Mouse (Mus musculus) lung, embryonic 15.5 days (tissue): Measurements from ENCODE around the gene Edn2. TPM values are rescaled to one million over a fixed set of nuclear protein-coding genes. Genes with fewer than 3 reads are reported as not detected.

Experiments used
- ATAC-seq: fragments of 200-750 bp; cut with Nextera tagmentation; 2 replicates; pipeline ENCODE4 v1.8.0; 2017; ENCODE audit warnings: moderate number of reproducible peaks, borderline replicate concordance; ENCODE audit not compliant: low FRiP score, low TSS enrichment; ENCODE audit errors: extremely low read depth
- H3K27ac ChIP-seq: fragments of 300-500 bp; sonication (generic); 2 replicates; pipeline ENCODE4 v1.5.1; 2015; ENCODE audit warnings: moderate library complexity, mild to moderate bottlenecking, inconsistent platforms
- H3K27me3 ChIP-seq: fragments of 300-500 bp; sonication (generic); 2 replicates; pipeline ENCODE4 v1.6.1; 2015; ENCODE audit warnings: inconsistent platforms
- H3K36me3 ChIP-seq: fragments of 300-500 bp; sonication (generic); 2 replicates; pipeline ENCODE4 v1.6.1; 2015; ENCODE audit warnings: inconsistent platforms
- H3K4me1 ChIP-seq: fragments of 300-500 bp; sonication (generic); 2 replicates; pipeline ENCODE4 v1.6.1; 2015; ENCODE audit warnings: inconsistent platforms
- H3K4me2 ChIP-seq: fragments of 300-500 bp; sonication (generic); 2 replicates; pipeline ENCODE4 v1.6.1; 2015; ENCODE audit warnings: inconsistent platforms, mild to moderate bottlenecking, moderate library complexity
- H3K4me3 ChIP-seq: fragments of 300-500 bp; sonication (generic); 2 replicates; pipeline ENCODE4 v1.5.1; 2015; ENCODE audit warnings: mild to moderate bottlenecking, inconsistent platforms
- H3K9ac ChIP-seq: fragments of 300-500 bp; sonication (generic); 2 replicates; pipeline ENCODE4 v1.6.1; 2015; ENCODE audit warnings: inconsistent platforms
- H3K9me3 ChIP-seq: fragments of 300-500 bp; sonication (generic); 2 replicates; pipeline ENCODE4 v1.6.1; 2016; ENCODE audit warnings: inconsistent platforms
- WGBS: fragments of 180-500 bp; shearing (Covaris S2); methylation state at CpG from one replicate; pipeline ENCODE4 v1.1.7; 2015; 5-methylcytosine and 5-hydroxymethylcytosine counted together
- polyA plus RNA-seq: library from polyadenylated mRNA; unstranded; fragments of >200 nt; fragmentation: Nextera tagmentation; extraction: Ambion mirVana; gene quantifications from 2 replicates; pipeline ENCODE4 v1.2.1, GENCODE M21; 2015

The Edn2 gene
- polyA plus RNA-seq, 1 experiment from 2014 or later: 0.76 TPM

DNA sequence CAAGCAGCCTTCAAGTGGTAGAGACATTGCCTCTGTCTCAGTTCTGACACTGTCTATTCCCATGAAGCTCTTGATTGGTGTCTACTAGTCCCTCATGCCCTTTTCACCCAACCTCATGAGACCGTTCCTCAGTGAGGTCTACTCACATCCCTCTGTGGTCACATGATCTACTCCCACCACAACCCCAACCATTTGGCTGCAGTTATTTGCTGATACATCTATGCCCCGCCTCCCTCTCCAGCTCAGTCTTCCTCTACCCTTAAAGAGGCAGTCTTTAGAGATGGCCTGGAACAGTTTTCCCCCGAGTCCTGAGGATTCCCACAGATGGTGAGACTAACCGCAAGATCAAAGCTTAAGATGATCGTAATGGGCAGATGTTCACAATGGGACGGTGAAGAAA lies 27.2 kb downstream of the Edn2 start:
- no peaks in the 10 kb centered on the region for H3K9me3 ChIP-seq
- no peaks in the 10 kb centered on the region for H3K36me3 ChIP-seq
- no peak overlapping the region for H3K9ac ChIP-seq
- H3K4me1 ChIP-seq: peaks cover 23% of the 10 kb centered on the region
- H3K27me3 ChIP-seq: no peaks in the 10 kb centered on the region
- 82% methylated on average over 6 of the region's 6 CpGs for WGBS
- H3K27ac ChIP-seq: no peak overlapping the region
- no peak overlapping the region for H3K4me2 ChIP-seq
- no peak for ATAC-seq
- no peak overlapping the region for H3K4me3 ChIP-seq

DNA sequence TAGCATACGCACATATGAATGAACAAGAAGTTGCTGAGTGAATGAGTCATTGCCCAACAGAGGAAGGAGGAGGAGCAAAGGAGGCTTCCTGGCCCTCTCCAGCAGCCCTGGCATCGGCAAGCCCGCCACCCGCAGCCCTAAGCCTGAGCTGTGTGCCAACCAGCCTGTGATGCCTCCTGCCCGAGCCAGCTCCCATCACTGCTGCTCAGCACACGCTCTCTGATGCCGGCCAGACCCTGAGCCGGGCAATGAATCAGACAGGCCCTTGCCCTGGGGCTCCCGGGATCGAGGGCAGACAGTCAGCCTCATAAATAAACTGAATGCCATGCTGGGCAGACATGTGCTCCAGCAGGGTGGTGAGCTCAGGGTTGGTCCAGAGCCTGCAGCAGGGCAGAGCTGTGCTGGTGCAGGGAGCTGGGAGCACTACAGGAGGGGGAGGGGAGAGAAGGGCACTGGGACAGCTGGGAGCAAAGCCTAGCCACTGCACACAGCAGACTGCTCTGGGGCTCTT lies 27.7 kb downstream of the Edn2 start:
- H3K9ac ChIP-seq: no peak overlapping the region
- H3K4me3 ChIP-seq: no peak overlapping the region
- 67% methylated on average over 10 of the region's 10 CpGs for WGBS
- H3K9me3 ChIP-seq: no peaks in the 10 kb centered on the region
- no peaks in the 10 kb centered on the region for H3K36me3 ChIP-seq
- no peak overlapping the region for H3K4me2 ChIP-seq
- H3K27me3 ChIP-seq: no peaks in the 10 kb centered on the region
- H3K4me1 ChIP-seq: peaks cover 23% of the 10 kb centered on the region
- no peak overlapping the region for H3K27ac ChIP-seq
- no peak for ATAC-seq

DNA sequence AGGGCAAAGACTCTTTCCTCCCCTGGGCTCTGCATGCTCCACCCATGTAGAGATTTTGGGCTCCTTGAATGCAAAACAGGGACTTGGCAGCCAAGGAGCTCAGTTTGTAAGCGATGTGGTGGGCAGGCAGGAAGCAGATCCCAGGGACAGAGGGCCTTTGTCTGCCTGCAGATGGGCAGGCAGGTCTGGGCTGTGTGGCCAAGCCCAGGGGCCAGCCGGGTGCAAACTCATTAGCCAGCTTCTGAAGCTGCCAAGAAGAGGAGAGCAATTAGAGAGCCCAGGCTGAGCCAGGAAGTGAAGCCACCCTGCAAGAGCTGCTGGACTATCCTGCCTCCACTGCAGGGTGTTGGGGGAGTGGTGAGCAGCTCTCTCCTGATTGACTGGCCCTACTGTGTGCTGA lies 28.9 kb downstream of the Edn2 start:
- no peak overlapping the region for H3K27ac ChIP-seq
- no peaks in the 10 kb centered on the region for H3K27me3 ChIP-seq
- ATAC-seq: no peak
- H3K4me2 ChIP-seq: no peak overlapping the region
- 21% methylated on average over 2 of the region's 2 CpGs for WGBS
- no peaks in the 10 kb centered on the region for H3K9me3 ChIP-seq
- no peak overlapping the region for H3K9ac ChIP-seq
- H3K4me1 ChIP-seq: peaks cover 23% of the 10 kb centered on the region
- H3K4me3 ChIP-seq: no peak overlapping the region
- no peaks in the 10 kb centered on the region for H3K36me3 ChIP-seq

DNA sequence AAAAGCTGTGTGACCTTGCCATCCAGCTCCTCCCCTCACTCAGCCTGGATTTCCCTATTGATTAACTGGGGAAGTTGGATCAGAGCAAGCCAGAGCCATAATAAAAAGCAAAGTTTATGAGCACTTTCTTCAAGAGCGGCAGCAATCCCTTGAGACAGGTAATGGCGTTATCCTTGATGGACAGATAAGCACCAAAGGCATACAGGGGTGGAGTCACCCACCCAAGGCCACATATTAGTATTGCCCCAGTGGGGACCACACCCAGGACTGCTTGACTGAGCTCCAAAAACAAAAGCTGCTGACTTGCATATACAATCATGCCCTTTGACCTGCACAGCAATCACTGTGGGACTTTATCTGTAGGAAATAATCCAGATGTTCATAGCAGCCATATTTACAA lies 31.0 kb downstream of the Edn2 start:
- Histone ChIP-seq H3K27ac (no peak overlapping the region), H3K4me1 (peaks cover 23% of the 10 kb centered on the region), H3K4me3 (no peak overlapping the region), H3K4me2 (no peak overlapping the region), H3K36me3 (no peaks in the 10 kb centered on the region), H3K9ac (no peak overlapping the region), H3K9me3 (no peaks in the 10 kb centered on the region), H3K27me3 (no peaks in the 10 kb centered on the region)
- 0 out of 2 replicates have a peak, but pooled peaks have one; percentile 15 for ATAC-seq
- 46% methylated on average over 2 of the region's 2 CpGs for WGBS

DNA sequence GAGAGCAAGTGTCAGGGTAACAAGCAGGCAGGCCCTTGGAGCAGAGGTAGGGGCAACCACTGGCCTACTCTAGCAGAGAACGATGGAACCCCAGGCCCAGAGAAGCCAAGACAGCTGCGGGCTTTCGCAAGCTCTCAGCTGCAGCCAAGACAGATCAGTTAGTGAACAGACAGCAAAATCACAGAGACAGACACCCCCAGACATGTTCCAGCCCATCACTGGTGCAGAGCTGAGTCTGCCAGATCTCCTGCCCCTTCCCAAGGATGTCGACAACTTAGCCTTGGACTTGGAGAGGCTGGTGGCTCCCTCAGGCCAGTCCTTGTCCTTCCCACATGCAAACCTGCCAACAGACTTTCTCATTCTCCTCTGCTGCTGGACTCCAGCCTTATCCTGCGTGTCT lies 33.0 kb downstream of the Edn2 start:
- Histone ChIP-seq H3K4me2 (no peak overlapping the region), H3K9ac (no peak overlapping the region), H3K9me3 (no peaks in the 10 kb centered on the region), H3K4me3 (no peak overlapping the region), H3K27ac (no peak overlapping the region), H3K4me1 (peaks cover 20% of the 10 kb centered on the region), H3K27me3 (no peaks in the 10 kb centered on the region), H3K36me3 (no peaks in the 10 kb centered on the region)
- peak; percentile 40; the same call in 1 of the 2 replicates for ATAC-seq
- WGBS: 54% methylated on average over 5 of the region's 5 CpGs

DNA sequence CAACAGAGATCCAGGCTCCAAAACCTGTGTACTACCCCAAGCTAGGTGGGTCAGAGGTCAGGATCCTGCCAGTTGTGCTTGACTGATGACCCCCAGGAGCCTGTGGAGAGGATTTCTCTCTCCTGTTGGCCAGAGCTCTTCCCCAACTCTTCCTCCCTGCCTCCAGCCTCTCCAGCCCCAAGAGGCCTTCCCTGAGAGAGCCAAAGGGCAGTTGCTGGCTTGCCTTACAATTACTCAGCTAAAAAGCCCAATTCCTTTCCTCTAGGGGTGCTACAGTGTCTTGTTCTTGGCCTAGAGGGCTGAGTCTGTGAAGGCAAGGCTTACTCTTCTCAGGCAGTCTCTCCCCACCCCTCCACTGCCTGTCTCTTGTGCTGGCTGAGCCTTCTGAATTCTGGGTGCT lies 34.0 kb downstream of the Edn2 start:
- H3K4me1 ChIP-seq: peaks cover 25% of the 10 kb centered on the region
- no peak overlapping the region for H3K4me2 ChIP-seq
- no peak for ATAC-seq
- no peaks in the 10 kb centered on the region for H3K27me3 ChIP-seq
- H3K9ac ChIP-seq: no peak overlapping the region
- H3K27ac ChIP-seq: no peak overlapping the region
- H3K36me3 ChIP-seq: no peaks in the 10 kb centered on the region
- H3K9me3 ChIP-seq: no peaks in the 10 kb centered on the region
- no peak overlapping the region for H3K4me3 ChIP-seq

DNA sequence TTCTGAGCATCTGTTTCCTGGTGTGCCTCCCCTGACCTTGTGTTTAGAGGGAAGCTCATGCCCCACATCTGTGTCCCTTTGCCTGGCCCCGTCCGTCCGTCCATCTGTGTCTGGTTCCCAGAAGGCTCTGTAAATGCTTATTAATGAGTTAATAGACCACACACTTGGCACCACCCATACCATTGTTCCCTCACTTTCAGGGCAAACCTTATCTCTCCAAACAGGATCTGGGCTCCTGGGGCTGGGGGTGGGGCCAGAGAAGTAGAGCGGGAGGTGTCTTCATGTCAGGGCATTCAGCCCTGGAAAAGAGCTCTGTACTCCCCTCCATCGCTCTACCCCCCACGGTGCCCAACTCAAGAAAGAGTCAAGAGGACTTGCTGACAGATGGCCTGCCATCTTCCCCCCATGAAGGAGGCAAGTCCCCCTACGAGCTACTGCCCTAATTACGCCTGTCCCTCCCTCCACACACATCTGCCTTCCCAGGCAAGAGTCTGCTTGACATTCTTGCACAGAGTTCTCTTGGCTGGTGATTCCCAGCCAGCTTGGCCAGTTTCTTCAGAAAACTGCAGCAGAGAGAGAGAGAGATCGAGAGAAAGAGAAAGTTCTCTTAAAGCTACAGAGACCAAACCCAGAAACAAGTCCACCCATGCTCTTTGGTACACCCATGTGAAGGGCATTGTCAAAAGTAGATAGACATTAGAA lies 38.3 kb downstream of the Edn2 start:
- Histone ChIP-seq H3K4me1 (peaks cover 22% of the 10 kb centered on the region), H3K36me3 (no peaks in the 10 kb centered on the region), H3K4me3 (no peak overlapping the region), H3K4me2 (peak overlapping the region; percentile 25; the same call in 1 of the 2 replicates), H3K9me3 (no peaks in the 10 kb centered on the region), H3K27ac (peak overlapping the region; percentile 75), H3K27me3 (no peaks in the 10 kb centered on the region), H3K9ac (no peak overlapping the region)
- WGBS: 24% methylated on average over 9 of the region's 9 CpGs
- peak; percentile 38; the same call in 1 of the 2 replicates for ATAC-seq

DNA sequence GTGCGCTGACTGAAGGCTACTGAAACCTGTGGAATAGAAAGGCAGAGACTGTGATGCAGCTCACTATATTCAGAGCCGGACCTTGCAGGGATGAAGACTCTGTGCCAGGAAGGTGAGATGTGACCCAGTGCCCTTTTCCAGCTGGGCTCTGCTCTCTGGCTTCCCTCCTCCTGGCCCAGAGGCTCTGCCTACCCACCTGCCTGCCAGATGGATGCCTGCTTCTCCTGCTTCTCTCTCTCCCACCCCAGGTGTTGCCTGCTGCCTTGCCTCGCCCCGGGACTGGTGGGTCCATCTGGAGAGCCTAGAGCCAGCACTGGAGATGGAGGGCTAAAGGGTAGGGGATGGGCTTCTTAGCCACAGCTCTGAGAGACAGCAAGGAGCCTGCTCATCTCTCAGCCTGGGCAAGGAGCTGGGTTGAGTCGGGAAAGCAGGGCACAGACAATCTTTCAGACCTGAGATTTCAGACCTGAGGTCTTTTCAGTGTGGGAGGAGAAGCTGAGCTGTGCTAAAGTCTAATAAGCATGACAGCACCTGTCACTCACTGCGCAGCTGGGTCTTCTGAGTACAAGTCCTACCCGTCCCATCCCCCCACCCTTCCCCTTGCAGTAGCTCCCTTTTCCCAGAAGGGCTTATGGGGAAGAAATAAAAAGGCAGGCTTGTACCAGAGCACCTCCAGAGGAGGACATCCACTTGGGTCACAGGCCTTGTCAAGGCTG lies 39.7 kb downstream of the Edn2 start:
- H3K4me1 ChIP-seq: peaks cover 26% of the 10 kb centered on the region
- H3K27me3 ChIP-seq: no peaks in the 10 kb centered on the region
- H3K4me3 ChIP-seq: no peak overlapping the region
- WGBS: 79% methylated on average over 7 of the region's 7 CpGs
- no peak overlapping the region for H3K27ac ChIP-seq
- no peak for ATAC-seq
- no peaks in the 10 kb centered on the region for H3K36me3 ChIP-seq
- no peak overlapping the region for H3K4me2 ChIP-seq
- no peaks in the 10 kb centered on the region for H3K9me3 ChIP-seq
- H3K9ac ChIP-seq: no peak overlapping the region

DNA sequence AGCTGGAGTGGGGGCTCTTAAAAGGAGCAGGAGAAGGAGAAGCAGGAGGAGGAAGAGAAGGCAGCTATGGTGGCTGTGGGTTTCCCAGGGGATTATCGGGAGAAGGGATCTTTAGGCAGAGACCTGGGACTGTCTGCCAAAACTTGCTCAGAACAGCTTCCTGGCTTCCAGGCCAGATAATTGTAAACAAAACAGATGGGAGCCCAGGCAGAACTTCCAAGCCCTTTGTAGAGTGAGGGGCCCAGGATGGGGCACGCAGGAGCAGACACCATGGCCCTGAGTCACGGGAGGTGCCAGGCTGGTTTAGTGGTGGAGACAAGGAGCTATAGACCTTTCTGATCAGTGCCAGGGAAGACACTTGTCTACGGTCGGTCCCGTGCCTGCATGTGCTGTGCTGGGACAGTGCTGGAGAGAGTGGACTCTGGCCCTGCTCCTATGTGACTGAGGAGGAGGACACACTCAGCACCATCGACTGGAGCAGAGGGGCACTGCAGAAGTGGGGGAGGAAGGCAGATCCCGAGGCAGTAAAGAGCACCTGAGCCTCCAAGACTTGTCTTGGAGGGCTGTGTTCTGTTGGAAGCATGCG lies 43.4 kb downstream of the Edn2 start:
- H3K9ac ChIP-seq: no peak overlapping the region
- peak; percentile 53 for ATAC-seq
- no peak overlapping the region; the same call in 1 of the 2 replicates for H3K4me2 ChIP-seq
- WGBS: 32% methylated on average over 9 of the region's 9 CpGs
- H3K4me3 ChIP-seq: no peak overlapping the region
- H3K27me3 ChIP-seq: no peaks in the 10 kb centered on the region
- no peaks in the 10 kb centered on the region for H3K36me3 ChIP-seq
- H3K27ac ChIP-seq: peak overlapping the region; percentile 23; the same call in 1 of the 2 replicates
- no peaks in the 10 kb centered on the region for H3K9me3 ChIP-seq
- H3K4me1 ChIP-seq: peaks cover 16% of the 10 kb centered on the region

DNA sequence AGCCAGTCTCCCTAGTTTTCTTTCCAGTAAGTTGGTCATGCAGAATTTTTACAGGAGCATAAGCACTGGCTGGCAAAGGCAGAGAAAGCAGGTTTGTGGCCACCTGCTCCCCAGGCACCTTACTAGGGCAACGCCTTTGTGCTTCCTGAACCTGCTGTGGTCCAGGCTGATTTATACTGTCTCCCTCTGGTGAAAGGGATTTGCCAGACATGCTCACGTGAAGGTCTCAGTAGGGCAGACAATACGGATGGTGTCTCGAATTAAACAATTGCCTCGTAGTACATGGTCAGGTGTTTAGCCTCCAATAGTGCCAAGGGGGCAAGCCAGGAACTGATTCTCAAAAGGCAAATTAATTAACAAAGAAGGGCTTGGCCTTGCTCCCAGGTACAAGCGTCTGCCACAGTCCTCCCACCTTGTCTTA lies 45.5 kb downstream of the Edn2 start:
- no peak overlapping the region for H3K4me3 ChIP-seq
- H3K4me2 ChIP-seq: no peak overlapping the region
- no peaks in the 10 kb centered on the region for H3K27me3 ChIP-seq
- H3K9ac ChIP-seq: no peak overlapping the region
- H3K4me1 ChIP-seq: peaks cover 12% of the 10 kb centered on the region
- 75% methylated on average over 6 of the region's 6 CpGs for WGBS
- H3K9me3 ChIP-seq: no peaks in the 10 kb centered on the region
- H3K27ac ChIP-seq: no peak overlapping the region
- H3K36me3 ChIP-seq: no peaks in the 10 kb centered on the region
- ATAC-seq: no peak

DNA sequence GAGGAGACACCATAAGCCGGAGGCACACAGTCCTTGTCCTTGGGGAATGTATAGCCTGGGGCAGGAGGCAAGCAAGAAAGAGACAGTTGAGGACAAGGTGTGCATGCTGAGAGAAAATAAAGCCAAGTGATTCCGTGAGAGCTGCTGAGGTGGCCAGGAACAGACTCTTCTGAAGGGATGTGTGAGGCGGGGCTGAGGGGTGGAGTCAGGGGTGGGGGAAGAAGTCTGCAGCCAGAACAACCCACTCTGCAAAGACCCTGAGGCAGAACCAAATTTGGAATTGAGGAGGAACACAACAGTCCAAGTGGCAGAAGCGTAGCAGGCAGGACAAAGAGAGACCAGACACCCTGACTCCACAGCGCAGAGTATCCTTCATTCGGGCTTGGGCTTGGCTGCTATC lies 51.1 kb downstream of the Edn2 start:
- Histone ChIP-seq H3K27me3 (peaks cover 7% of the 10 kb centered on the region; the same call in 1 of the 2 replicates), H3K27ac (no peak overlapping the region), H3K9me3 (no peaks in the 10 kb centered on the region), H3K36me3 (no peaks in the 10 kb centered on the region), H3K4me2 (no peak overlapping the region), H3K4me3 (no peak overlapping the region), H3K9ac (no peak overlapping the region), H3K4me1 (no peaks in the 10 kb centered on the region)
- WGBS: 48% methylated on average over 6 of the region's 6 CpGs
- ATAC-seq: peak; percentile 39; the same call in 1 of the 2 replicates

DNA sequence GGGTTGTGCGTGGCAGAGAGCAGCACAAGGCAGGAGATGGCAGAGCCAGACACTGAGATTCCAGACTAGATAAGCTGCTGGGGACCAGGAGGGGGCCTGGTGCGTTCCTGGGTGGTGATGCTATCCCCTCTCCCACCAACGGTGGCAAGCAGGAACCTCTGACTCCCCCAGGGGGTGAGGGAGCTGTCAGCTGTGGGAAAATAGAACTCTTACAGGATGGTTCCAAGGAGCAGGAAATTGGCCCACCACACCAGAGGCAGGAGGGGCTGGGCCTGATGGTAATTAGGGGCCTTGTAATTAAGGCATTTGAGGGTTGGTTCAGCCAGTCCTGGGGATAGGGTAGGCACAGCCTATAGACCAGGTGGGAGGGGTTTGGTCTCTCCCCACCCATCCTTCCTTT lies 51.8 kb downstream of the Edn2 start:
- no peak overlapping the region for H3K27ac ChIP-seq
- 38% methylated on average over 3 of the region's 3 CpGs for WGBS
- H3K27me3 ChIP-seq: peaks cover 7% of the 10 kb centered on the region; the same call in 1 of the 2 replicates
- 0 out of 2 replicates have a peak, but pooled peaks cover under 1% of the 10 kb centered on the region for H3K4me1 ChIP-seq
- no peak overlapping the region for H3K9ac ChIP-seq
- no peak for ATAC-seq
- H3K4me2 ChIP-seq: no peak overlapping the region
- no peaks in the 10 kb centered on the region for H3K36me3 ChIP-seq
- no peak overlapping the region for H3K4me3 ChIP-seq
- no peaks in the 10 kb centered on the region for H3K9me3 ChIP-seq
